Mouse (Mus musculus): ENCODE measurements around the gene Gigyf2. TPM values are rescaled to one million over a fixed set of nuclear protein-coding genes. Genes with fewer than 3 reads are reported as not detected.

Gene Gigyf2
- 70.9 TPM for polyA plus RNA-seq (2015; fragmentation: Illumina TruSeq; extraction: RNeasy Lipid Tissue Mini Kit (QIAGEN cat#74804); ENCODE audit: insufficient read depth, low replicate concordance)

GRCm38 (mm10) chr1:87326742-87327163 lies at the start of gene Gigyf2:
Gene Gigyf2, plus strand, starts transcription at chr1:87326998.

GRCm38 (mm10) chr1:87394594-87394993 lies 67.8 kb downstream of the Gigyf2 start, which contains the start of gene Kcnj13:
Gene Kcnj13, minus strand, starts transcription at chr1:87394729.

GRCm38 (mm10) chr1:87469971-87470370 lies 143.2 kb downstream of the Gigyf2 start, which contains the start of gene Snorc:
Gene Snorc, plus strand, starts transcription at chr1:87470271.

Other genes with a start within 250 kb of the Gigyf2 start
- not detected for gene Alppl2, start 237.1 kb upstream of the Gigyf2 start, polyA plus RNA-seq (2015; fragmentation: Illumina TruSeq; extraction: RNeasy Lipid Tissue Mini Kit (QIAGEN cat#74804); ENCODE audit: insufficient read depth, low replicate concordance)
- gene Alpi, start 225.4 kb upstream of the Gigyf2 start, polyA plus RNA-seq (2015; fragmentation: Illumina TruSeq; extraction: RNeasy Lipid Tissue Mini Kit (QIAGEN cat#74804); ENCODE audit: insufficient read depth, low replicate concordance) = not detected
- gene Akp3, start 202.0 kb upstream of the Gigyf2 start, polyA plus RNA-seq (2015; fragmentation: Illumina TruSeq; extraction: RNeasy Lipid Tissue Mini Kit (QIAGEN cat#74804); ENCODE audit: insufficient read depth, low replicate concordance) = not detected
- not detected for gene Ecel1, start 170.5 kb upstream of the Gigyf2 start, polyA plus RNA-seq (2015; fragmentation: Illumina TruSeq; extraction: RNeasy Lipid Tissue Mini Kit (QIAGEN cat#74804); ENCODE audit: insufficient read depth, low replicate concordance)
- gene Prss56, start 143.7 kb upstream of the Gigyf2 start, polyA plus RNA-seq (2015; fragmentation: Illumina TruSeq; extraction: RNeasy Lipid Tissue Mini Kit (QIAGEN cat#74804); ENCODE audit: insufficient read depth, low replicate concordance) = not detected
- not detected for gene Chrnd, start 136.4 kb upstream of the Gigyf2 start, polyA plus RNA-seq (2015; fragmentation: Illumina TruSeq; extraction: RNeasy Lipid Tissue Mini Kit (QIAGEN cat#74804); ENCODE audit: insufficient read depth, low replicate concordance)
- gene Chrng, start 122.3 kb upstream of the Gigyf2 start, polyA plus RNA-seq (2015; fragmentation: Illumina TruSeq; extraction: RNeasy Lipid Tissue Mini Kit (QIAGEN cat#74804); ENCODE audit: insufficient read depth, low replicate concordance) = not detected
- 89.4 TPM for gene Eif4e2, start 113.1 kb upstream of the Gigyf2 start, polyA plus RNA-seq (2015; fragmentation: Illumina TruSeq; extraction: RNeasy Lipid Tissue Mini Kit (QIAGEN cat#74804); ENCODE audit: insufficient read depth, low replicate concordance)
- 21.4 TPM for gene Efhd1, start 62.6 kb upstream of the Gigyf2 start, polyA plus RNA-seq (2015; fragmentation: Illumina TruSeq; extraction: RNeasy Lipid Tissue Mini Kit (QIAGEN cat#74804); ENCODE audit: insufficient read depth, low replicate concordance)
- not detected for gene Kcnj13, start 67.7 kb downstream of the Gigyf2 start, polyA plus RNA-seq (2015; fragmentation: Illumina TruSeq; extraction: RNeasy Lipid Tissue Mini Kit (QIAGEN cat#74804); ENCODE audit: insufficient read depth, low replicate concordance)
- not detected for gene Snorc, start 143.3 kb downstream of the Gigyf2 start, polyA plus RNA-seq (2015; fragmentation: Illumina TruSeq; extraction: RNeasy Lipid Tissue Mini Kit (QIAGEN cat#74804); ENCODE audit: insufficient read depth, low replicate concordance)
- gene Neu2, start 182.9 kb downstream of the Gigyf2 start, polyA plus RNA-seq (2015; fragmentation: Illumina TruSeq; extraction: RNeasy Lipid Tissue Mini Kit (QIAGEN cat#74804); ENCODE audit: insufficient read depth, low replicate concordance) = not detected
- gene Ngef, start 246.9 kb downstream of the Gigyf2 start, polyA plus RNA-seq (2015; fragmentation: Illumina TruSeq; extraction: RNeasy Lipid Tissue Mini Kit (QIAGEN cat#74804); ENCODE audit: insufficient read depth, low replicate concordance) = 0.08 TPM

Data from spleen, adult 10 weeks (tissue).